Mouse (Mus musculus): ENCODE data around the gene Ccdc191. TPM values are rescaled to one million over a fixed set of nuclear protein-coding genes. Genes with fewer than 3 reads are reported as not detected.

Gene Ccdc191
- polyA plus RNA-seq, 1 experiment from 2014 or later = 6.6 TPM

- Histone ChIP-seq H3K27ac (ENCODE audit: low read depth, low read length) (no peak overlapping the region), H3K27me3 (replicated peaks; ENCODE audit: control insufficient read depth, insufficient read depth, low read length) (no peaks in the 10 kb centered on the region), H3K9me3 (replicated peaks; ENCODE audit: control insufficient read depth, low read length) (no peaks in the 10 kb centered on the region), H3K4me3 (ENCODE audit: low read depth, low read length) (no peak overlapping the region), H3K4me2 (ENCODE audit: low read length) (no peak overlapping the region), H3K4me1 (ENCODE audit: control insufficient read depth, insufficient read depth, low read length) (no peaks in the 10 kb centered on the region), H3K36me3 (ENCODE audit: control insufficient read depth, insufficient read depth, low read length) (no peaks in the 10 kb centered on the region), H3K9ac (ENCODE audit: low read length) (no peak overlapping the region)
- DNase-seq (ENCODE audit: low spot score) (no peak), ATAC-seq (no peak)
- WGBS = 62% methylated on average over 3 of the region's 3 CpGs
Observed at GRCm38 (mm10) chr16:43922630-43923029, 33.0 kb downstream of the Ccdc191 start.

DNA sequence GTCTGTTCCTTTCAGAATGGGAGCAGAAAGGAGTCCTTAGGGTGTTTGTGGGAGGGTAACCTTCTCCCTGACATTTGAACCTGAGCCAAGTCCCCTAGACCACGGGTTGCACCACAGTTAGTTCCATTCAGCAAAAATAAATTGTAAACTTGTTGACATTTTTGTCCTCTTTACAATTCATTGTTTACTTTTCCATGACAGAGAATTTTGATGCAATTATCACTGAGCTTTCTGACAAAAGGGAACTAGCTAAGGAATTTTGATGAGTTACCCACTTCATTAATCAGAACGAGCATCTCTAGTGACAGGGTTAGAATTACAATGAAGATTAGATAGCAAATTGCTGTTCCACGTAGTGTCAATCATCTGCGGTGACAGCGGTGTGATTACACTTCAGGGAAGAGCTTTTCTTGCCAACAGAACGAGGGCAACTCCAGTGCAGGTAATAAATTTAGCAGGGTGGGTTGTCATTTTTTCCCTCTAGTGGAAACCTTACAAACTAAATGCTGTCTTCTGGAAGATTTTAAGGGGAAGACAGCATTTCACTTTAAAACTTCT is 35.5 kb downstream of the Ccdc191 start:
- WGBS = 55% methylated on average over 6 of the region's 6 CpGs

GRCm38 (mm10) chr16:43925846-43926245 is 36.2 kb downstream of the Ccdc191 start:
- Histone ChIP-seq H3K27ac (ENCODE audit: low read depth, low read length) (no peak overlapping the region), H3K27me3 (replicated peaks; ENCODE audit: control insufficient read depth, insufficient read depth, low read length) (no peaks in the 10 kb centered on the region)
- 89% methylated on average over 1 of the region's 1 CpGs for WGBS

More for the DNA sequence above, 35.5 kb downstream of the Ccdc191 start:
- Histone ChIP-seq H3K9me3 (replicated peaks; ENCODE audit: control insufficient read depth, low read length) (no peaks in the 10 kb centered on the region), H3K36me3 (ENCODE audit: control insufficient read depth, insufficient read depth, low read length) (no peaks in the 10 kb centered on the region), H3K4me2 (ENCODE audit: low read length) (no peak overlapping the region), H3K4me3 (ENCODE audit: low read depth, low read length) (no peak overlapping the region), H3K27me3 (replicated peaks; ENCODE audit: control insufficient read depth, insufficient read depth, low read length) (no peaks in the 10 kb centered on the region), H3K4me1 (ENCODE audit: control insufficient read depth, insufficient read depth, low read length) (no peaks in the 10 kb centered on the region), H3K9ac (ENCODE audit: low read length) (no peak overlapping the region), H3K27ac (ENCODE audit: low read depth, low read length) (no peak overlapping the region)
- ATAC-seq (peak; percentile 52; the same call in 1 of the 2 replicates), DNase-seq (ENCODE audit: low spot score) (peak; percentile 58)

GRCm38 (mm10) chr16:43926341-43926859 is 36.8 kb downstream of the Ccdc191 start, which contains the start of gene Qtrt2:
Qtrt2 (minus strand) TSS chr16:43926809.
- WGBS = 80% methylated on average over 6 of the region's 6 CpGs
- Histone ChIP-seq H3K4me1 (ENCODE audit: control insufficient read depth, insufficient read depth, low read length) (no peaks in the 10 kb centered on the region), H3K27ac (ENCODE audit: low read depth, low read length) (no peak within 1 kb of the TSS), H3K36me3 (ENCODE audit: control insufficient read depth, insufficient read depth, low read length) (no peaks in the 10 kb centered on the region), H3K27me3 (replicated peaks; ENCODE audit: control insufficient read depth, insufficient read depth, low read length) (no peaks in the 10 kb centered on the region), H3K9ac (ENCODE audit: low read length) (no peak within 1 kb of the TSS), H3K4me2 (ENCODE audit: low read length) (no peak within 1 kb of the TSS), H3K9me3 (replicated peaks; ENCODE audit: control insufficient read depth, low read length) (no peaks in the 10 kb centered on the region), H3K4me3 (ENCODE audit: low read depth, low read length) (no peak within 1 kb of the TSS)
- DNase-seq (ENCODE audit: low spot score) = no peak
- ATAC-seq = no peak

More at GRCm38 (mm10) chr16:43925846-43926245, 36.2 kb downstream of the Ccdc191 start:
- Histone ChIP-seq H3K9me3 (replicated peaks; ENCODE audit: control insufficient read depth, low read length) (no peaks in the 10 kb centered on the region), H3K9ac (ENCODE audit: low read length) (no peak overlapping the region), H3K36me3 (ENCODE audit: control insufficient read depth, insufficient read depth, low read length) (no peaks in the 10 kb centered on the region), H3K4me1 (ENCODE audit: control insufficient read depth, insufficient read depth, low read length) (no peaks in the 10 kb centered on the region), H3K4me2 (ENCODE audit: low read length) (no peak overlapping the region), H3K4me3 (ENCODE audit: low read depth, low read length) (no peak overlapping the region)
- ATAC-seq = no peak
- DNase-seq (ENCODE audit: low spot score) = no peak

- no peaks in the 10 kb centered on the region for H3K36me3 ChIP-seq (ENCODE audit: control insufficient read depth, insufficient read depth, low read length)
- no peak overlapping the region for H3K4me3 ChIP-seq (ENCODE audit: low read depth, low read length)
- H3K4me1 ChIP-seq (ENCODE audit: control insufficient read depth, insufficient read depth, low read length) = no peaks in the 10 kb centered on the region
- H3K27ac ChIP-seq (ENCODE audit: low read depth, low read length) = no peak overlapping the region
- no peak overlapping the region for H3K4me2 ChIP-seq (ENCODE audit: low read length)
- no peaks in the 10 kb centered on the region for H3K9me3 ChIP-seq (replicated peaks; ENCODE audit: control insufficient read depth, low read length)
- DNase-seq (ENCODE audit: low spot score) (no peak), ATAC-seq (no peak)
- H3K27me3 ChIP-seq (replicated peaks; ENCODE audit: control insufficient read depth, insufficient read depth, low read length) = no peaks in the 10 kb centered on the region
- H3K9ac ChIP-seq (ENCODE audit: low read length) = no peak overlapping the region
Observed at GRCm38 (mm10) chr16:43930577-43930976, 41.0 kb downstream of the Ccdc191 start.

GRCm38 (mm10) chr16:43931502-43931901 is 41.9 kb downstream of the Ccdc191 start:
- peak; percentile 42 for DNase-seq (ENCODE audit: low spot score)
- Histone ChIP-seq H3K9me3 (replicated peaks; ENCODE audit: control insufficient read depth, low read length) (no peaks in the 10 kb centered on the region), H3K4me1 (ENCODE audit: control insufficient read depth, insufficient read depth, low read length) (no peaks in the 10 kb centered on the region), H3K27ac (ENCODE audit: low read depth, low read length) (no peak overlapping the region), H3K36me3 (ENCODE audit: control insufficient read depth, insufficient read depth, low read length) (no peaks in the 10 kb centered on the region), H3K9ac (ENCODE audit: low read length) (no peak overlapping the region), H3K4me3 (ENCODE audit: low read depth, low read length) (no peak overlapping the region), H3K4me2 (ENCODE audit: low read length) (no peak overlapping the region), H3K27me3 (replicated peaks; ENCODE audit: control insufficient read depth, insufficient read depth, low read length) (no peaks in the 10 kb centered on the region)
- 71% methylated on average over 3 of the region's 3 CpGs for WGBS
- peak; percentile 20; the same call in 1 of the 2 replicates for ATAC-seq

DNA sequence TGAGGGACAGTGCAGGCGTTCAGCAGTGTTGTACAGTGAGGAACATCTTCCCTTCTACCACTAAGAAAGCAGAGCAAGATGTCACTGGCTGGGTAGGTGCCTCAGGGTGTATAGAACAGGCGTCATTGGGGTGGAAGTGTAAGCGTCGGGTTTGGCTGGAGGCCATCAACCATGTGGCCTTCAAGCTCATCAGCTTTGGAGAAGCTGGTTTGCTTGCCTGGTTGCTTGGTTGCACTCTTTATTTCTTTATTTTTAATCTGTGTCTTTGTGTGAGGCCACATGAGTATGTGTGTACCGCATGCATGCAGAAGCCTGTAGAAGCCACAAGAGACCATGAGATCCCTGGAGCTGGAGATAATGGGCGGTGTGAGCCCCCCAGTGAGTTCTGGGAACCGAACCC is 42.7 kb downstream of the Ccdc191 start:
- H3K27ac ChIP-seq (ENCODE audit: low read depth, low read length) = no peak overlapping the region
- WGBS = 81% methylated on average over 7 of the region's 7 CpGs
- H3K4me1 ChIP-seq (ENCODE audit: control insufficient read depth, insufficient read depth, low read length) = no peaks in the 10 kb centered on the region
- H3K36me3 ChIP-seq (ENCODE audit: control insufficient read depth, insufficient read depth, low read length) = no peaks in the 10 kb centered on the region
- DNase-seq (ENCODE audit: low spot score) (no peak), ATAC-seq (no peak)
- H3K9ac ChIP-seq (ENCODE audit: low read length) = no peak overlapping the region
- H3K4me3 ChIP-seq (ENCODE audit: low read depth, low read length) = no peak overlapping the region
- no peak overlapping the region for H3K4me2 ChIP-seq (ENCODE audit: low read length)
- H3K27me3 ChIP-seq (replicated peaks; ENCODE audit: control insufficient read depth, insufficient read depth, low read length) = no peaks in the 10 kb centered on the region
- no peaks in the 10 kb centered on the region for H3K9me3 ChIP-seq (replicated peaks; ENCODE audit: control insufficient read depth, low read length)

DNA sequence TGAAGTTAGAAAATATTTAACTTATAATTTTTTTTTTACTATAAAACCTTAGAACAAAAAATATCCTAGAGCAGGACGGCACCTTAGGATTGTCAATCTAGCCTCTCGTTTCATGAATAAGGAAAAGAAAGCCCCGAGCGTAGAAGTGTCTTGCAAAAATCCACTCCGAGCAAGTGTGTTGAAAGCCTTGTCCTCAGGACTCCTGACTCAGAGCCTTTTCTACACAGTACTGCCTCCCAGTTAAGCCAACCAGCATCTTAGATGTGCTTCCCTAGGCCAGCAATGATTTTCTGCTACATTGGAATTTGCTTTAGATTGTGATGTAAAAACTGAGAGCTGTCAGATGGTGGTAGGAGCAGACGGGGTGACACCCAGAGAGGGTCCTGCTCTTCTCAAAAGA is 43.4 kb downstream of the Ccdc191 start:
- Histone ChIP-seq H3K4me3 (ENCODE audit: low read depth, low read length) (no peak overlapping the region), H3K4me2 (ENCODE audit: low read length) (no peak overlapping the region), H3K27ac (ENCODE audit: low read depth, low read length) (no peak overlapping the region), H3K4me1 (ENCODE audit: control insufficient read depth, insufficient read depth, low read length) (no peaks in the 10 kb centered on the region), H3K36me3 (ENCODE audit: control insufficient read depth, insufficient read depth, low read length) (no peaks in the 10 kb centered on the region), H3K9me3 (replicated peaks; ENCODE audit: control insufficient read depth, low read length) (no peaks in the 10 kb centered on the region), H3K9ac (ENCODE audit: low read length) (no peak overlapping the region), H3K27me3 (replicated peaks; ENCODE audit: control insufficient read depth, insufficient read depth, low read length) (no peaks in the 10 kb centered on the region)
- DNase-seq (ENCODE audit: low spot score) (no peak), ATAC-seq (no peak)
- 88% methylated on average over 6 of the region's 6 CpGs for WGBS

GRCm38 (mm10) chr16:43934856-43935255 is 45.3 kb downstream of the Ccdc191 start:
- no peak overlapping the region for H3K27ac ChIP-seq (ENCODE audit: low read depth, low read length)
- no peak for ATAC-seq

More at GRCm38 (mm10) chr16:43934856-43935255, 45.3 kb downstream of the Ccdc191 start:
- 90% methylated on average over 8 of the region's 8 CpGs for WGBS
- Histone ChIP-seq H3K4me3 (ENCODE audit: low read depth, low read length) (no peak overlapping the region), H3K27me3 (replicated peaks; ENCODE audit: control insufficient read depth, insufficient read depth, low read length) (no peaks in the 10 kb centered on the region), H3K9me3 (replicated peaks; ENCODE audit: control insufficient read depth, low read length) (no peaks in the 10 kb centered on the region), H3K36me3 (ENCODE audit: control insufficient read depth, insufficient read depth, low read length) (no peaks in the 10 kb centered on the region), H3K4me1 (ENCODE audit: control insufficient read depth, insufficient read depth, low read length) (no peaks in the 10 kb centered on the region), H3K4me2 (ENCODE audit: low read length) (no peak overlapping the region), H3K9ac (ENCODE audit: low read length) (no peak overlapping the region)
- DNase-seq (ENCODE audit: low spot score) = no peak

All from forebrain, embryonic 14.5 days (tissue).